Mouse (Mus musculus): Measurements from ENCODE around the gene Gpt2.

DNA sequence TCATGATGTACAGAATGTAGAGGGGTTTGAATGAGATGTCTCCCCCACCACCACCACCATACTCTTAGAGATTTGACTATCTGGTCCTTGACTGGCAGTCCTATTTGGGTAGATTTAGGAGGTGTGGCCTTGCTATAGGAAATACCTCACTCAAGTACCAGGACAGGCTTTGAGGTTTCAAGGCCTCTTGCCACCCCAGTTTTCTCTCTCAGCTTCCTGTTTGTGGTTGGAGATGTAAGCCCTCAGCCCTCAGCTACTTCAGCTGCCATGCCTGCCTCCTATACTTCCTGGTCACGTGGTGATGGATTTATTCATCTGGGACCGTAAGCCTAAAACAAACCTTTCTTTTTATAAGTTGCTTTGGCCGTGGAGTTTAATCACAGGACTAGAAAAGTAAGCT, 42.0 kb upstream of the Gpt2 start:
- TF ChIP-seq CTCF (IDR thresholded peaks at IDR 0.05) (no peak), EP300 (IDR thresholded peaks at IDR 0.05) (no peak)

All from lung, postnatal 0 days (tissue).